Mouse (Mus musculus) kidney, adult 2 months (tissue): ENCODE data around the gene Tspan33. TPM values are rescaled to one million over a fixed set of nuclear protein-coding genes. Genes with fewer than 3 reads are reported as not detected.

Source experiments
- DNase-seq: peaks from one replicate; pipeline ENCODE4 v3.0.0; 2021
- H3K27ac ChIP-seq: fragments of 200-500 bp; 2 replicates; pipeline ENCODE4 v1.5.1; 2012; ENCODE audit warnings: low read depth, low read length, control low read depth, inconsistent platforms; ENCODE audit not compliant: insufficient read depth
- H3K27me3 ChIP-seq: fragments of 200-500 bp; replicated peaks from 2 replicates; pipeline ENCODE4 v1.6.1; 2012; ENCODE audit warnings: mild to moderate bottlenecking, moderate library complexity, low read length, inconsistent platforms; ENCODE audit not compliant: control insufficient read depth, insufficient read depth
- H3K36me3 ChIP-seq: fragments of 200-500 bp; 2 replicates; pipeline ENCODE4 v1.6.1; 2012; ENCODE audit warnings: mild to moderate bottlenecking, moderate library complexity, low read length, inconsistent platforms; ENCODE audit not compliant: control insufficient read depth, insufficient read depth
- H3K4me1 ChIP-seq: fragments of 200-500 bp; 2 replicates; pipeline ENCODE4 v1.6.1; 2011; ENCODE audit warnings: low read length; ENCODE audit not compliant: control insufficient read depth, insufficient read depth
- H3K4me3 ChIP-seq: fragments of 200-500 bp; 2 replicates; pipeline ENCODE4 v1.5.1; 2011; ENCODE audit warnings: mild to moderate bottlenecking, low read depth, low read length, control low read depth; ENCODE audit not compliant: insufficient read depth
- CTCF ChIP-seq: fragments of 200-500 bp; conservative IDR thresholded peaks from 2 replicates; pipeline ENCODE4 v1.5.1; 2011; ENCODE audit warnings: low read depth, mild to moderate bottlenecking, control low read depth, low read length, moderate library complexity, mixed read lengths; ENCODE audit not compliant: insufficient read depth, insufficient read length
- POLR2A ChIP-seq: fragments of 200-500 bp; IDR thresholded peaks from one replicate; pipeline ENCODE4 v1.6.1; 2011; ENCODE audit warnings: low read depth, low read length, control low read depth
- WGBS: fragments of 180-500 bp; shearing (Covaris S2); methylation state at CpG from one replicate; pipeline ENCODE4 v1.1.7; 2018; 5-methylcytosine and 5-hydroxymethylcytosine counted together
- polyA plus RNA-seq: library from polyadenylated mRNA; depleted of rRNA; stranded (reverse); fragments of >200 nt; gene quantifications from 2 replicates; pipeline ENCODE4 v1.2.3, GENCODE M21; 2012; rRNA removed

Gene Tspan33
- 34.1 and 39.8 TPM in 2 replicates for polyA plus RNA-seq

DNA sequence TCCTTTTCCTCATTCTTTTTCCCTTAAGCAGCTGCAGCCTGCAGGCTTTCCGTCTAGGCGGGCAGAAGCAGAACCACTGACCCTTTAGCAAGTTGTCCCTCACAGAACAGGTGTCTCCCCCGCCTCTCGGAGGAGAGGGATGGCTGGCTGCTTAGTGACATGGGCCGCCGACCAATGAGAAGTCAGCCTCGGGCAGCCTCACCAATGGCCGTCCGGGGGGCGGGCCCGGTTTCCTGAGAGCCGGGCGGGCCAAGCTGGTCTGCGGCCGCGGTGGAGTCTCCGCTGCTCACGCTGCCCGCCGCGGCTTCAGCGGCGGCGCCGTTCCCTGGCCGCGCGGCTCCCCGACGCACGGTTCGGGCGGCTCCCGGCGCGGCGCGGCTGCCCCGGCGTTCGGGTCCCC is at the start of gene Tspan33:
TSS of gene Tspan33 (plus strand) at position 270 of the 400 bp plus-strand sequence.
- H3K4me1 ChIP-seq: peaks cover 3% of the 10 kb centered on the region; the same call in 1 of the 2 replicates
- H3K4me3 ChIP-seq: peak within 1 kb of the TSS; percentile 77
- peak; percentile 98 for DNase-seq
- no peaks in the 10 kb centered on the region for H3K36me3 ChIP-seq
- H3K27me3 ChIP-seq: no peaks in the 10 kb centered on the region
- TF ChIP-seq POLR2A: peak; percentile 6
- TF ChIP-seq CTCF: no peak
- H3K27ac ChIP-seq: peak within 1 kb of the TSS; percentile 61
- 3% methylated on average over 41 of the region's 41 CpGs for WGBS

DNA sequence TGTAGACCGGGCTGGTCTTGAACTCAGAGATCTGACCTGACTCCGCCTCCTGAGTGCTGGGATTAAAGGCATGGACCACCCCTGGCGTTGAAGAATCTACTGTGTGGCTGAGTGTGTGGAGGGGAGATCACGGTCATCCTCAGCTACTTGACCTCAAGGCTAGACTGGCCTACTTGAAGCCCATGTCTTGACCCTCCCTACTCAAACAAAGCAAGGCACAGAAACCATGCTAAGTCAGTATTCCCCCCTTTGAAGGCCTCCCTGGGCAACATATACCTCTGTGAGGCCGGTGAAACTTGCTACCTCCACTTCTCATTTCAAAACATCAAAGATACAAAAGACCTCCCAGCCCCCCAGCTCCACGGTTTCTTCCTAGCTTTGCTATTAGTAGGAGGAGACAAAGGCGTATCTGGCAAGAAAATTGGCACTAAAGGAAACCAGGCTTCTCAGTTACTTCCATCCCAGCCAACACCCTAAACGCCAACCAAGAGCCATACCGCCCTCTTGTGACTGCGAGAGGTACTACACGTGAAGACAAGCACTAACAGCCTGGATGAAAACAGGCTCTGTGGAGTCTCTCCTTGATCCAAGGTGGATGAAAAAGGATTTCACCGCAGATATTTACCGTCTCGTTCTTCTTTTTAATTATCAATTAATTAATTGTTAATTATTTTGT is 44.4 kb upstream of the Tspan33 start:
- DNase-seq: peak; percentile 95
- H3K4me1 ChIP-seq: peaks cover 3% of the 10 kb centered on the region; the same call in 1 of the 2 replicates

DNA sequence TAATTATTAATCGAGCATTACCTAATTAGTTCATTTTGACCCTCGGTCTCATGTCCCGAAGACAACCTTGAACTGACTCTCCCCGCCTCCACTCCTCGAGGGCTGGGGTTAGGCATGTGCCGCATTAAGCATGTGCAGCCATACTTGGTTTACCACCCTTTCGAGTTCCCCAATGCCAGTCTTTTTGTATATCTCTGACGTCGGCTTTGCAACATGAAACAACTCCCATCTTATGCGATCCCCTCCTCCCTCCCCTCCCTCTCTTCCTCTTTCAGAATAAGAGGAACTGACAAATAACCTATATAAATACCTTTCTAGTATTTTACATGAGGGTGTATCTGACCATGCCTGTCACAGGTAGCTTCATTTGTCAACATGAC is 43.9 kb upstream of the Tspan33 start:
- 38% methylated on average over 10 of the region's 10 CpGs for WGBS
- no peak overlapping the region for H3K27ac ChIP-seq

More for the DNA sequence above, 44.4 kb upstream of the Tspan33 start:
- Histone ChIP-seq H3K36me3 (no peaks in the 10 kb centered on the region), H3K4me3 (no peak overlapping the region), H3K27ac (no peak overlapping the region), H3K27me3 (no peaks in the 10 kb centered on the region)
- WGBS: 32% methylated on average over 14 of the region's 14 CpGs
- peak; percentile 99 for TF ChIP-seq CTCF
- TF ChIP-seq POLR2A: no peak

DNA sequence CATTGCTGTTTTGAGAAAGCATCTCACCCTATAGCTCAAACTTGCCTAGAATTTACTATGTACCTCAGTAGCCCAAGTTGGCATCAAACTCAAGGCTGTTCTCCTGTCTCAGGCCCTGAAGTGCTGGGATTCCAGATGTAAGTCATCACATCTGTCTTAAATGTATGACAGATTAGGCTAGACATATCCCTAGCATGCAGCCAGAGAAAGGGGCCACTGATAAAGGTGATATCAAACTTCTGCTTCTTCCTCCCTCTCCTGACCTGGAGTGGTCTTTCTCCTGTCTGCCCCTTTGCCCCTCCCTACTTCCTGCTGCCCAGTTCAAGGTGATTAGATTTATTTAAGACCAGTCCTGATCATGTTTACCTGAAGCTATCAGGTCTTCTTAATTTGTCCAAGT is 40.8 kb upstream of the Tspan33 start:
- Histone ChIP-seq H3K27ac (no peak overlapping the region), H3K4me1 (peaks cover 3% of the 10 kb centered on the region; the same call in 1 of the 2 replicates), H3K36me3 (no peaks in the 10 kb centered on the region), H3K4me3 (no peak overlapping the region), H3K27me3 (no peaks in the 10 kb centered on the region)
- no peak for DNase-seq
- TF ChIP-seq CTCF (no peak), POLR2A (no peak)

More for the DNA sequence above, 43.9 kb upstream of the Tspan33 start:
- H3K4me1 ChIP-seq: peaks cover 3% of the 10 kb centered on the region; the same call in 1 of the 2 replicates
- no peak overlapping the region for H3K4me3 ChIP-seq
- no peaks in the 10 kb centered on the region for H3K27me3 ChIP-seq
- DNase-seq: no peak
- no peaks in the 10 kb centered on the region for H3K36me3 ChIP-seq
- TF ChIP-seq CTCF (no peak), POLR2A (no peak)

DNA sequence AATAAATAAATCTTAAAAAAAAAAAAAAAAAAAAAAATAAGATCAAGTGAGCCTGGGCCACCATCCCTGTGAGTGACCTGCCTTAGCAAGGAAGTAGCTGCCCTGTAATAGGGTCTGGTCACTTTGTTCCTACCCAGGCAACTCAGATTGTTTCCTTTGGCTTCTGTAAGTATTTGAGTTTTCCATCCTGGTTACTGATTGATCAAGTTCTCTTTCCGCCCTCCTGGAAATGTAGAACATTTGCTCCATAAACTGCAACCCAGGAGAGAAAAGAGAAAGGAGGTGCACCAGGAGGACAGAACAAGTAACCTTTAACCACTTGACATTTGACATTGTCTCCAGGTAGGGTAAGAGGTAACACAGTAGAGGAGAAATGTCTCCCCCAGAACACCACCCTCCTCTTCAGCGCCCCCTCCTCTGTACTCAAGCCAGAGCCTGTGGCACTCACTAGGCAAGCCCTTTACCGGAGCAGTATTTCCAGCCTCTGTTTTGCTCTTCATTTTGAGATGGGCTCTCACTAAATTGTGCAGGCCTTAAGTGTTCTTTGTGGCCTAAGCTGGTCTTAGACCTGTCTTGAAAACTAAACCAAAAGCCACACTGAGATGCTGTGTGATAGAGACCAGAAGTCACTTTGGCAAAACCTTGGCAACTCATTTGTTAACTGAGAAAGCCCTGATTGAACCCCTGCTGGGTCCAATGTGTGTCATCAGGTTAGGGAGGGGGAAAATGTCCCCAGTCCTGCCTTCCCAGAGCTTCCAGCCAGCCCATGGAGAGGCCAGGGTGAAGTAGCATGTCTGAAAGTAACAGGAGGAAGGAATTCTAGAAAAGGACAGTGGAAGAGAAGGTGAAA is 35.2 kb upstream of the Tspan33 start:
- H3K27ac ChIP-seq: peak overlapping the region; percentile 96
- WGBS: 36% methylated on average over 3 of the region's 3 CpGs
- H3K4me3 ChIP-seq: no peak overlapping the region
- TF ChIP-seq CTCF (no peak), POLR2A (no peak)
- no peaks in the 10 kb centered on the region for H3K27me3 ChIP-seq
- peak; percentile 90 for DNase-seq
- no peaks in the 10 kb centered on the region for H3K36me3 ChIP-seq
- H3K4me1 ChIP-seq: peaks cover 24% of the 10 kb centered on the region

DNA sequence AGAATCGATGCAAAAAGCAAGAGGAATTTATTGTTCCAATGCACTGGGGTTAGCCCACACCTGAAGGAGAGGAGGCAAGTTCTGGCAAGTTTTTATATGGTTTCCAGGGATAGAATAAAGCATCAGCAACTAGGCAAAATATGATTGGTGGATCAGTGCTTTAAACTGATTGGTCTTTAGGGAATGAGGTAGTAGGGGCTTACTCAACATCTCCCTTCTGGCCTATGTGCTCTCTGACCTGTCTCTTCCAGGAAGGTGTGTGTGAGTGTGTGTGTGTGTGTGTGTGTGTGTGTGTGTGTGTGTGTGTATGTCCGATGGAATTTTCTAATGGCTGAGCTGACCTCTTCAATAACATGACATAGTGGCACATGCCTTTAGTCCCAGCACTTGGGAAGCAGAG is 34.1 kb upstream of the Tspan33 start:
- DNase-seq: peak; percentile 49
- 54% methylated on average over 2 of the region's 2 CpGs for WGBS
- TF ChIP-seq POLR2A (no peak), CTCF (no peak)
- Histone ChIP-seq H3K4me3 (no peak overlapping the region), H3K27me3 (no peaks in the 10 kb centered on the region), H3K4me1 (peaks cover 24% of the 10 kb centered on the region), H3K36me3 (no peaks in the 10 kb centered on the region), H3K27ac (peak overlapping the region; percentile 96)
